Mouse (Mus musculus) lung, postnatal 0 days (tissue): ENCODE results near the gene Paqr5. TPM values are rescaled to one million over a fixed set of nuclear protein-coding genes. Genes with fewer than 3 reads are reported as not detected.

ENCODE experiments used
- ATAC-seq: fragments of 200-750 bp; cut with Nextera tagmentation; 2 replicates; pipeline ENCODE4 v1.8.0; 2017; ENCODE audit warnings: moderate library complexity
- DNase-seq: peaks from one replicate; pipeline ENCODE4 v3.0.0-alpha.2; 2016; ENCODE audit warnings: low spot score
- H3K27ac ChIP-seq: fragments of 300-500 bp; sonication (generic); 2 replicates; pipeline ENCODE4 v1.5.1; 2014; ENCODE audit warnings: antibody characterized with exemption, mild to moderate bottlenecking, low read length, mixed read lengths
- H3K27me3 ChIP-seq: fragments of 300-500 bp; sonication (generic); replicated peaks from 2 replicates; pipeline ENCODE4 v1.6.1; 2014; ENCODE audit warnings: low read length, mixed read lengths; ENCODE audit not compliant: insufficient read depth
- H3K36me3 ChIP-seq: fragments of 300-500 bp; sonication (generic); 2 replicates; pipeline ENCODE4 v1.6.1; 2014; ENCODE audit warnings: low read length, mixed read lengths; ENCODE audit not compliant: insufficient read depth
- H3K4me1 ChIP-seq: fragments of 300-500 bp; sonication (generic); 2 replicates; pipeline ENCODE4 v1.6.1; 2014; ENCODE audit warnings: antibody characterized with exemption, low read depth, low read length, mixed read lengths; ENCODE audit not compliant: insufficient read depth
- H3K4me2 ChIP-seq: fragments of 300-500 bp; sonication (generic); replicated peaks from 2 replicates; pipeline ENCODE4 v1.6.1; 2014; ENCODE audit warnings: low read depth, mild to moderate bottlenecking, low read length, moderate library complexity, mixed read lengths
- H3K4me3 ChIP-seq: fragments of 300-500 bp; sonication (generic); 2 replicates; pipeline ENCODE4 v1.5.1; 2014; ENCODE audit warnings: low read depth, low read length
- H3K9ac ChIP-seq: fragments of 300-500 bp; sonication (generic); replicated peaks from 2 replicates; pipeline ENCODE4 v1.6.1; 2014; ENCODE audit warnings: low read depth, mild to moderate bottlenecking
- H3K9me3 ChIP-seq: fragments of 300-500 bp; sonication (generic); 2 replicates; pipeline ENCODE4 v1.6.1; 2016; ENCODE audit warnings: low read length, mixed read lengths
- CTCF ChIP-seq: IDR thresholded peaks from 2 replicates; pipeline ENCODE4 v1.5.1; 2016; ENCODE audit warnings: antibody characterized with exemption, mild to moderate bottlenecking
- EP300 ChIP-seq: IDR thresholded peaks from 2 replicates; pipeline ENCODE4 v1.6.1; 2016; ENCODE audit warnings: antibody characterized with exemption, mild to moderate bottlenecking, control low read depth
- WGBS: fragments of 180-500 bp; shearing (Covaris S2); extraction: QIAGEN DNeasy Blood & Tissue Kit; methylation state at CpG from one replicate; pipeline ENCODE4 v1.1.7; 2014; 5-methylcytosine and 5-hydroxymethylcytosine counted together
- polyA plus RNA-seq: library from polyadenylated mRNA; unstranded; fragments of >200 nt; fragmentation: Nextera tagmentation; extraction: Ambion mirVana; gene quantifications from 2 replicates; pipeline ENCODE4 v1.2.1, GENCODE M21; 2015

Gene Paqr5
- polyA plus RNA-seq, 1 experiment from 2014 or later: 8.7 TPM

DNA sequence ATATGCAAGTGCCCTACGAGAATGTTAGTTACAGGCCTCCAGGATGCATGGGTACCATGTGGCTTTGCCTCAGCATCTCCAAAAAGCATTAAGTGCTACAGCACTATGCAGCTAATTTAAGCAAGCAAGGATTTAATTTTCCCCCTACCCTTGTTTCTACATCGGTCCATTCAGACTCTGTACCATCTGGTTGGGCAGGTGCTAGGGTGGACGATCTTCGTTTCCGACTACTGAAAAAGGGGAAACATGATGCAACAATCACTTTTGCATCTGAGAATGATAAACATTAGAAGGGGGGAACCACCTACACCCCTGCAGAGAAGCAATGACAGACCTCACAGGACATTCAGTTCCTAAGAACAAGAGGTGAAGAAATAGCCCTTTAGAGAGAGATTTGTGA is 107.2 kb downstream of the Paqr5 start:
- Histone ChIP-seq H3K36me3 (no peaks in the 10 kb centered on the region), H3K4me3 (no peak overlapping the region), H3K27me3 (no peaks in the 10 kb centered on the region), H3K4me2 (no peak overlapping the region), H3K27ac (no peak overlapping the region), H3K9me3 (no peaks in the 10 kb centered on the region), H3K4me1 (no peaks in the 10 kb centered on the region), H3K9ac (no peak overlapping the region)
- WGBS: 94% methylated on average over 5 of the region's 5 CpGs
- ATAC-seq (no peak), DNase-seq (no peak)
- no peak for TF ChIP-seq CTCF
- no peak for TF ChIP-seq EP300

DNA sequence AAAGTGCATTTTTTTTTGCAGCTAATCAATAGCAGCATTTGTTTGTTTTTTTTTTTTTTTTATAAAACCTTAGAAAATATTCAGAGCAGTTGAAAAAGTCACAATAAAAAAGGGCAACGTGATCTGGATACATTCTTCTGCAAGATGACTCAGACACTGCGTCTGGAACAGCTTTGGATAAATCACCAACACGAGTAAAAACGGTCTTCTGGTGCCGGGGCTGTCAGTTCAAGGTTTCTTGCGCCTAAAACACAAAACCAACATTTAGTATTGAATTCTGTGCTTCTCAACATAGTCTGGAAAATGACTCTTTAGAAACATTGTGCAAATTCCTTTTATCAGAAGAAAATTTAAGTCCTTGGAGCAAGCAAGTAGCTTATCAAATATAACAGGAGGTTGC is 109.2 kb downstream of the Paqr5 start:
- no peak for ATAC-seq
- no peak for DNase-seq
- TF ChIP-seq EP300 (no peak), CTCF (no peak)
- no peak overlapping the region for H3K4me2 ChIP-seq
- no peaks in the 10 kb centered on the region for H3K27me3 ChIP-seq
- H3K27ac ChIP-seq: no peak overlapping the region
- WGBS: 83% methylated on average over 6 of the region's 6 CpGs
- H3K4me1 ChIP-seq: no peaks in the 10 kb centered on the region
- no peaks in the 10 kb centered on the region for H3K9me3 ChIP-seq
- H3K36me3 ChIP-seq: peaks cover 5% of the 10 kb centered on the region; the same call in 1 of the 2 replicates
- H3K4me3 ChIP-seq: no peak overlapping the region
- H3K9ac ChIP-seq: no peak overlapping the region

DNA sequence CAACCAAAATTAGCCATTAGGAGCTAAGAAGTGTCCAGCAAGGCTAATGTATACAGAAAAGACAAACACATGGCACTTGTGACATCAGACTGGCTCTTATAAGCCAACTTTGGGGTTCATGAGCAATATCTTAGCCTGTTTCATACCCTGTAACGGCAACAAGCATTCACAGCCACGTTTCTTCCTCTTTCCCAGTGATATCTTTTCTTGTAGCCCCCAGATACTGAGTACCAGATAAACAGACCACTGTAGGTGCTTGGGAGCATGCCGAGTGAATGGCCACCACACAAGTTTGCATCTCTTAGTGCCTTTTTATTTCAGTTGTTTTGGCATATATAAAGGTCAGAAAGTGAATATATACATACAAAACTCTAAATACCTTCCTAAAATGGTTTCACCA is 109.7 kb downstream of the Paqr5 start:
- 84% methylated on average over 3 of the region's 3 CpGs for WGBS
- Histone ChIP-seq H3K27ac (no peak overlapping the region), H3K9ac (no peak overlapping the region), H3K4me2 (no peak overlapping the region), H3K36me3 (peaks cover 10% of the 10 kb centered on the region; the same call in 1 of the 2 replicates), H3K27me3 (no peaks in the 10 kb centered on the region), H3K4me3 (no peak overlapping the region), H3K9me3 (no peaks in the 10 kb centered on the region), H3K4me1 (no peaks in the 10 kb centered on the region)
- no peak for DNase-seq
- no peak for TF ChIP-seq CTCF
- no peak for TF ChIP-seq EP300
- no peak for ATAC-seq

DNA sequence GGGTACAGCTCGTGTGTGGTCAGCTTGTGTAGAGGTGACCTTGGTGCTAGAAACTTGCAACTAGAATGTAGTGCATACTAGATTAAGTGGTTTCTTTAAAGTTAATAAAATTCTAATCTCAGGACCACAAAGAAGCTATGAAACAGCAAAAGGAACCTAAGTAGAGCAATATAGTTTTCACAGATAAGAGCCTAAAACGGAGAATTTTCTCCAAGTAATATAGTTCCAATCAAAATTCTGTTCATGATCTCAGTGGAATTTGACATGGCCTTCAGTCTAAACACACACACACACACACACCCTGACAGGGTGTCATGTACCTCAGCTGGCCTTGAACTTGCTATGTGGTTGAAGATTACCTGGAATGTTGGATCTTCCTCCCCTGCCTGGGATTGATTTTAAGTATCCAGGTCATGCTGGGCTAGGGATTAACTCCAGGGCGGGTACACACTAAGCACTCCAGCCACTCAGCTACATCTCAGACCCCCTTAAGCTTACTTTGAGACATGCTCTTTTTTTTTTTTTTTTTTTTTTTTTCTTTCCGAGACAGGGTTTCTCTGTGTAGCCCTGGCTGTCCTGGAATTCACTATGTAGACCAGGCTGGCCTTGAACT is 111.2 kb downstream of the Paqr5 start:
- 46% methylated on average over 4 of the region's 4 CpGs for WGBS
- TF ChIP-seq EP300 (no peak), CTCF (no peak)
- ATAC-seq: no peak

DNA sequence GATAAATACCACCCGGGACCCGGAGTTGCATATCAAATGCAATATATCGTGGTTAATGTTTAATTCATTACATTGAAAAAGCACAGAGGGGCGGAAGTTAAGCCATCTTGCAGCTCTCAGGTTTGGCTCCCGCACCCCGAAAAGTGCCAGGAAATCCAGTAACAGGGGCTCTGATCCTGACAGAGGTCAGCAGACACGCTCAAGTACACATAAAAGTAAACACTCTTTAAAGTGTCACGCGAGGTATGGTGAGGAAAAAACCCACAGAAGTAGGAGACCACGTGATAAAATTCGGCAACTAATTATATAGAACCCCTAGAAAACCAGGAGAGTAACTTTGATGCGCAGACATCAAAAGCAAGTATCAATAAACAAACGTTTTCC is 111.7 kb downstream of the Paqr5 start:
- WGBS: 2% methylated on average over 13 of the region's 13 CpGs
- Histone ChIP-seq H3K36me3 (peaks cover 10% of the 10 kb centered on the region; the same call in 1 of the 2 replicates), H3K4me1 (no peaks in the 10 kb centered on the region), H3K27me3 (no peaks in the 10 kb centered on the region), H3K4me2 (peak overlapping the region; percentile 69), H3K4me3 (peak overlapping the region; percentile 55), H3K9ac (no peak overlapping the region; the same call in 1 of the 2 replicates), H3K9me3 (no peaks in the 10 kb centered on the region), H3K27ac (peak overlapping the region; percentile 92)
- DNase-seq (no peak), ATAC-seq (peak; percentile 8)
- TF ChIP-seq CTCF (no peak), EP300 (peak; percentile 43; the same call in 1 of the 2 replicates)

More for the DNA sequence above, 111.2 kb downstream of the Paqr5 start:
- H3K36me3 ChIP-seq: peaks cover 10% of the 10 kb centered on the region; the same call in 1 of the 2 replicates
- no peak overlapping the region for H3K9ac ChIP-seq
- H3K9me3 ChIP-seq: no peaks in the 10 kb centered on the region
- H3K4me1 ChIP-seq: no peaks in the 10 kb centered on the region
- no peak overlapping the region for H3K4me3 ChIP-seq
- DNase-seq: no peak
- peak overlapping the region; percentile 92; the same call in 1 of the 2 replicates for H3K27ac ChIP-seq
- peak overlapping the region; percentile 69 for H3K4me2 ChIP-seq
- H3K27me3 ChIP-seq: no peaks in the 10 kb centered on the region

DNA sequence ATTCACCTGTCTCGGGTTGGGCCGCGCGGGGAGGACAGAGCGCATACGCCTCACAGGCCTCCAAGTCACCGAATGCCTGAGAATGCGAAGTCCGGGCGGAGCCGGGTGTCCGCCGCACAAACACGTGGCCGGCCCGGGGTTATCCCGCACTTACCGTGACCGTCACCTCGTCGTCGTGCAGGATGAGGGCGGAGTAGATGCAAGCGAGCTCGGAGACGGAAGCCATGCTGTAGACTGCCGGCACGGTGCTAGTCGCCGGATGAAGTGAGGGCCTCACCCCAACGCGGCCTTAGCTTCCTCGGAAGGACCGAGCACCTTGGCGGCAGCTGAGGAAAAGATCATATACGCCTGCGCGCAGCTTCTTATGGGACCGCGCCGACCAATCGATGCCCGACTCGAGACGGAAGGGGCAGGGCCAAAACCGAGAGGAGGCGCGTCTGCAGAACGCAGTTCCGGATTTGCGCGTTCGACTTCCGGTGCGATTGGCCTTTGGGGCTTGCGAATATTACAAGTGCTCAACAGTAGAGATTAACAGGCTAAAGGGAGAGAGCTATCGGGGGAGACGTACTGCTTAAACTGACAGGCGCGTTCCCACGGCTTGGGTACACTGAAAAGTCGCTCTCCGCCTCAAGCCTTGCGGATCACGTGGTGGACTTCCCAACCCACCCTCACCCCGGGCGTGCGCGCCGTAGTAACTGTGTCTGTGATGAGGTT is 112.3 kb downstream of the Paqr5 start, which contains the start of gene Rplp1:
Gene Rplp1, minus strand, starts transcription at position 340 of the 714 bp plus-strand sequence.
- H3K9me3 ChIP-seq: no peaks in the 10 kb centered on the region
- ATAC-seq (peak; percentile 99), DNase-seq (peak; percentile 99)
- peaks cover 10% of the 10 kb centered on the region; the same call in 1 of the 2 replicates for H3K36me3 ChIP-seq
- WGBS: under 1% methylated on average over 65 of the region's 70 CpGs
- H3K4me1 ChIP-seq: no peaks in the 10 kb centered on the region
- TF ChIP-seq CTCF (no peak; the same call in 1 of the 2 replicates), EP300 (no peak; the same call in 1 of the 2 replicates)
- peak within 1 kb of the TSS; percentile 65 for H3K9ac ChIP-seq
- peak within 1 kb of the TSS; percentile 55 for H3K4me3 ChIP-seq
- H3K27me3 ChIP-seq: no peaks in the 10 kb centered on the region
- peak within 1 kb of the TSS; percentile 92 for H3K27ac ChIP-seq
- peak within 1 kb of the TSS; percentile 69 for H3K4me2 ChIP-seq
